Mouse (Mus musculus) kidney, postnatal 10 days (tissue): ENCODE measurements at regions not wholly inside any gene's neighbourhood (a gene's known extent, or its start where the extent isn't known, plus 50 kb on each side); places are given as distances from the start of the nearest gene placed in this dataset.

Experiments used
- DNase-seq: peaks from one replicate; pipeline ENCODE4 v3.0.0; 2021; ENCODE audit warnings: mixed read lengths

- no peak for DNase-seq
Measured at GRCm38 (mm10) chr5:150866198-150866597, 86.2 kb upstream of the Kl start.

GRCm38 (mm10) chr5:150869954-150870353 is 82.5 kb upstream of the Kl start:
- DNase-seq: no peak

- DNase-seq: no peak
Measured at GRCm38 (mm10) chr5:150878805-150879204, 73.6 kb upstream of the Kl start.

GRCm38 (mm10) chr5:150883676-150884075 is 68.7 kb upstream of the Kl start:
- peak; percentile 34 for DNase-seq

- DNase-seq: peak; percentile 37
Measured at GRCm38 (mm10) chr5:150890086-150890485, 62.3 kb upstream of the Kl start.

- DNase-seq: no peak
Measured at GRCm38 (mm10) chr5:150891262-150891940, 61.0 kb upstream of the Kl start.

GRCm38 (mm10) chr5:150894049-150894738 is 58.2 kb upstream of the Kl start:
- no peak for DNase-seq

- DNase-seq: no peak
Measured at GRCm38 (mm10) chr5:150894739-150895085, 57.7 kb upstream of the Kl start.

GRCm38 (mm10) chr5:150901661-150902060 is 50.7 kb upstream of the Kl start:
- DNase-seq: no peak
